Mouse (Mus musculus): ENCODE data around the gene Ttll13.

DNA sequence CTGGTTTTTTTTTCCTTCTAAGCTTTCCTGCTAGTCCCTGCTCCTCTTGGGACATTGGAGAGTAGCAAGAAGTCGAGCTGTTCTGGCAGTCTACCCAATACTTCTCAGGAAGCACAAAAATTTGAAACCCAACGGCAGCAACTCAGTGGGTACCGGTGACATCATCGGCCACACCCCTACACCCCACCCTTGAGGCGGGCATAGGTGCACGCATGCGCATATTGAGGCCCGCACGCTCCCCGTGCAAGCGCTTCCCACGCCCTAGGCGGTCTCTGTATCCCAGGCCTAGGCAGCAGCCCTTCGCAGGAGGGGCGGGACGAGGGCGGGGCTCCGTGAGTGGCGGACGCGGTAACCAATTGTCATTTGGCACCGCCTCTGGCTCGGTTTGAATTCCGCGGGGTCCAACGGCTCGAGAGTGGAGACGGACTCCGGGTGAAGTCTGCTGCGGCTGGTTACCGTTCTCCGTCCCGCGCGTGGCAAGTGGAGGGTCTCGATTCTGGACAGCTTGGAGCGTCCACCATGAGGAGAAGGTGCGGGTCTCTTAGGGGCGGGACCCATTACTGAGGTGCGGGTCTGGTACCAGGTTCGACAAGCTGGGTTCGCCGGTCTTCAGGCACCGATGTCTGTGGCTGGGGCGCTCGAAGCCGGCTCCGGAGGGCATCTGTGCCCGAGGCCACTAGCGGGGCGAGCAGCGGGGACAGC is 48.0 kb downstream of the Ttll13 start, which contains the start of gene Prc1:
- TF ChIP-seq CTCF (IDR thresholded peaks at IDR 0.05; ENCODE audit: low read depth, low read length): no peak
- TF ChIP-seq POLR2A (IDR thresholded peaks at IDR 0.05; ENCODE audit: insufficient read depth, low read length): peak; percentile 66

Data from ES-Bruce4 (cell line).